Mouse (Mus musculus) adrenal gland, postnatal 14 days (tissue): Measurements from ENCODE around the gene Rin2. TPM values are rescaled to one million over a fixed set of nuclear protein-coding genes. Genes with fewer than 3 reads are reported as not detected.
"Not testable (repeated sequence)": the region's sequence is repeated elsewhere in the genome, so short reads cannot be mapped to it uniquely, and the experiment has no call there.

Experiments
- DNase-seq: peaks from one replicate; pipeline ENCODE4 v3.0.0; 2021; ENCODE audit warnings: mixed read lengths
- microRNA-seq, 2 experiments: library from miRNA; unstranded; fragments of <30 nt; microRNA quantifications; one replicate each; pipeline ENCODE4 v1.2.0; 2021
- total RNA-seq: library from RNA; stranded (reverse); gene quantifications from 2 replicates; pipeline ENCODE4 v1.2.3, GENCODE M21; 2021

Rin2 gene
- total RNA-seq, 1 experiment from 2014 or later = 21.8 TPM

DNA sequence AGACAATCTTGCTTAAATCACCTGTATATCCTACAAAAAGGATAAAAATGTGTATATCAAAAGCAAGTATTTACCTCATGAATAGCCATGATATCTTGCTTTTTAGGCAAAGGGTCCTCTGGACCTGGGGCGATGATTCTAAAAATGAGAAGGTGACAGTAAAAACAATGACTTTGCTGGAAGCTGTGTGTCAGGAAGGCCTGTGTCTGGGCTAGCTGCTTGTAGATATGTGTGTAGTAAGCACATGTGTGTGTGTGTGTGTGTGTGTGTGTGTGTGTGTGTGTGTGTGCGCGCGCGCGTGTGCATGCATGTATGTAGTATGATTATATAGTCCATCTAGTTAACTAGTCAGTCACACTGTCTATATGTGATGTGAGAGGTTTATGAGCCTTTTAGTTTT lies 218.7 kb downstream of the Rin2 start:
- DNase-seq = no peak

DNA sequence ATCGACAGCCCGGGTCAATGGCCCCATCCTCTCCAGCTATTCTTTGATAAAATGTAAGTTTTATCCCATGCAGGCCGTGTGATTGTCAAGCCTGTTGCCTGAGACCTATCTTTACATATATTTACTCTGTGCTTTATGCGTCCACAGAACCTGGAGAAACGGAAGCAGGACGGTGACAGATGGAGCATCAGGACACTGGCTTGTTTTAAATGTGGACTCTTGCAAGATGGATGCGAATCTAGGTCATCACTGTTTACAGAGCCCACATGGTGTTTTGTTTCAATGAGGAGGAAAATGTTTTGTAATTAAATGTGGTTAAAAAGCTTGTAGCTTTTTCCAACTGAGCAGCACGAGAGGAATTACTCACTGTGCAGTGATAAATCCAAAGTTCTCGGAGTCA lies 223.1 kb downstream of the Rin2 start:
- DNase-seq = no peak

- DNase-seq = not testable (repeated sequence)
Observed at GRCm38 (mm10) chr2:145900318-145900717, 225.3 kb downstream of the Rin2 start.

- no peak for DNase-seq
Observed at GRCm38 (mm10) chr2:145901861-145902260, 226.8 kb downstream of the Rin2 start, which contains the start of gene Naa20. TSS of gene Naa20 (plus strand) at chr2:145902099.

DNA sequence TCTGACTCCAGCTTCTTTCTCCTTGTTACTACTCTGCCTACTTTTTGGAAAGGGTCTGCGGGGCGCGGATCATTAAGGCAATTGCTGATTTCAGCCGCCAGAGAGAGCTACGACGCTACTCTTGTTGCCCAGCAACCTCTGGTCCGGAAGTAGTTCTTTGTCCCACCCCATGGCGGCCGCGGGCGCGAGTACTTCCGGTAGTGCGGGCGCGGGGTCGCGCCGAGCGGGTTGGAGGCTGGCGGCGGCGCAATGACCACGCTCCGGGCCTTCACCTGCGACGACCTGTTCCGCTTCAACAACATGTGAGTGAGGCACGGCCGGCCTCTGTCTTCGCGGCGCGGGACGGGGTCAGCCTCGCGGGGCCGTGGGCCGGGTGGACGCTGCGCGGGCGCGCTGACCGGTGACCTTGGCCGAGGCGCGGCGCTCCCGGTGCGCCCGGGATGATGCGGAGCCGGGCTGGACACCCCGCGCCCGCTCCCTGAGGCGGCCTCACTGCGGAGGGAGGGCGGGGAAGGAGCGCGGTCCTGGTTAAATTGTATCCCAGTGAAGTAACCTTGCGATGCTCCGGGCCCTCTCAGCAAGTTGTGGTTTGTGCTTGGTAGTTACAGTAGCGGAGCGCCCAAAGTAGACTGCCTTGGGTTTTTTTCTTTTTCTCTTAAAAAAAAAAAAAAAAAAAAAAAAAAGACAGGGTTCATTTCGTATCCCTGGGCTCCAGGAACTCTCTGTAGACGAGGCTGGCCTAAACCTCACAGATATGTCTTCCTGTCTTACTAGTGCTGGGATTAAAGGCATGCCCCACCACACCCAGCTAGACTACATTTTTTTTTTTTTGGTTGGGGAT lies 228.3 kb downstream of the Rin2 start:
- peak; percentile 95 for DNase-seq

DNA sequence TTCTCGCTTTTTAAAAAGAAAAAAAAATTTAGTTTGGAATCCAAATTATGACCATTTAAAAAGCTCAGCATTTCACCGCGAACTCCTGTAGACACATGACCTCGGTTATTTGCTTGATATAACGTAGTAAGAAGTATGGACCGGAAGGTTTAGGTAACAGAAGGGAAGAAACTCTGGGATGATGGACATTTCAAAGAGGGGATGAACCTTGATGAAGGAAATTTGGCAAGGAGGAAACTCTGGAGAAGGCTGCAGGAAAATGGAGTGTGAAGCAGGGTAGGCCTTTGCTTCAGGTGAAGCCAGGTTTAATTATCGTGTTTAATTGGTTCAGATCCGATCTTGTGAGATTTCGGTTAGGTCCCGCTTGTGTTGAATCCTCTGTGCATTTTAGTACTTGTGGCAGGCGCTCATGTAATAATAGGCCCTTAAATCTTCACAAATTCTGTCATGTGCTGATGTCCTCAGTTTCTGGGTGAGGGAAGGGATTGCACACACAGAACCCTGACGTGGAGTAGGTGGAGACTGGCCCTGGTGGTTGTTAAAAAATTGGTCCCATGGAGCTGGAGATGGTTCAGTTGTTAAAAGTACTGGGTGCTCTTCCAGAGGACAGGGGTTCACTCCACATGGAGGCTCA lies 229.1 kb downstream of the Rin2 start:
- no peak for DNase-seq

- DNase-seq = no peak
Observed at GRCm38 (mm10) chr2:145905156-145905555, 230.1 kb downstream of the Rin2 start.

DNA sequence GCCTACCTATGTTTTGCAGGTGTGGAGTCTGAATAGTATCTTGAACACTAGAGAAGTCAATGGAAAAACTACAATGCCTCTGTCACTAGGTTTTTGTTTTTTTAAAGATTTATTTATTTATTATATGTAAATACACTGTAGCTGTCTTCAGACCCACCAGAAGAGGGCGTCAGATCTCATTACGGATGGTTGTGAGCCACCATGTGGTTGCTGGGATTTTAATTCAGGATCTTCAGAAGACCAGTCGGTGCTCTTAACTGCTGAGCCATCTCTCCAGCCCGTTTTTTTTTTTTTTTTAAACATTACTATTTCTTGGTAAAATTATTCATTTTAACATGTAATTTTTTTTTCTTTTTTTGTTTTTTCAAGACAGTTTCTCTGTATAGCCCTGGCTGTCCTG lies 230.9 kb downstream of the Rin2 start:
- not testable (repeated sequence) for DNase-seq

DNA sequence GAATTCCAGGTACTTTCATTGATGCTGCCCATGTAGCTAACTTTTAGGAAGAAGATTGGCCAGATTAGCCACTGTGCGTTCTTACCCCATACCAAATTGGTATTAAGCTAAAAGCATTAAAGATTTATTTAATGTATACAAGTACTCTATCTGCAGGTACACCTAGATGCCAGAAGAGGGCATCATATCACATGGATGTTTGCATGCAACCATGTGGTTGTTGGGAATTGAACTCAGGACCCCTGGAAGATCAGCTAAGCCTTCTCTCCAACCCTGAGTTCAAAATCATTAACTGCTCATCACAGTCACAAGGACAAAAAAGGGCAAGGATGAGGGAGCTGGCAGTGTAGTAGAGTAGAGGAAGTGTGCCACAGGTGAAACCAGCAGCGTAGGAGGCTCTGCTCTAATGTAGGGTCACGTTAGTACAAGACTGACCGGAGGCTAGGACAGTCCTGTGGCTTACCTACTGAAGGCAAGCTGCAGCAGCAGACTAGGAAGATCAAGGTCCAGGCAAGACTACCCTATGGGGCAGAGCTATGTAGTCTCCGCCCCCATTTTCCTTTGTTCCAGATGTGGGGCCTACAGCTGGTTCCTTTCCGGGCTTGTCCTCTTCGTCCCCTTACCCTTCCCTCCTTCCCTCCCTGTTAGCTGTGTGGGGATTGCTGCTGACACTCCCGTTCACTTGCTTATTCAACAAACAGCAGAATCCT lies 246.1 kb downstream of the Rin2 start:
- DNase-seq = no peak

DNA sequence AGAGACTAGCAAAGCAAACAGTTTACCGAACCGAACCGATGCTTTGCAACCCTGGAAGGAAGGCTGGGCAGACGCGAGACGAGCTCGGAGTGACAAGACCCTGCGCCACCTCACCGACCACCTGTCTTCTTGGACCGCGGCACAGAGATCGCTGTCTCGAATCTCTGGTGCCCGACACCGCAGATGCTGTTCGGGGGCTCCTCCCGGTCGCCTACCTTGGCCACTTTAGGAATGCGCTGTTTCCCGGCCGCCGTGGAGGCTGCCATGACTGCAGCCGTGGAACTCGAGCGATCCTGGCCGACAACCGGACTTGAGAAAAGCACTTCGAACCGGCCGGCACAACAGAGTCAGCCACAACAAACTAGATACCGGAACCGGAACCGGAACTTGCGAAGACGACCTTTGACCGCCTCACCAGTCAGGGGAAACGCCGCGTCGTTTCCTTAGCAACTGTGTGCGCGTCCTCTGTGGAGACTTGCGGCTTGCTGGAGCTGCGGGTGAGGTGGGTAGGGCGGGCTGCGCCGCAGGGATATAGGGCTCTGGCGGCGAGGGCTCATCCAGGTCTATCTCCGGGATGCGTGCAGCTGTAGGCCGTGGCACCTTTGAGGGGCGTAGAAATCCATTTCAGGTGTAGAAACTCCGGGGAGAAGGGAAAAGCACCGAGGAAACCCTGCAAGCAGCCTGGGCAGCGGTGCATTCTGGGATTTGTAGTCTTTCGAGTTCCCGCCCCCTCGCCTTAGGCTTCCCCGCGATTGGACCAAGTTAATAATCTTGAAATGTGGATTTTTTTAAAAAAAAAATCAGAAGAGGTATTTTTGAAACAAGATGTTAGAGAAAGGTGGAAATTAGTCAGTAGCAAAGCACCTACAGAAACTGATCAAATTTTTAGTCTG lies 259.6 kb downstream of the Rin2 start, which contains the start of the genes Cfap61 and Crnkl1:
Gene Cfap61 (plus strand): TSS at position 446 of the 893 bp plus-strand sequence.
Gene Crnkl1 (minus strand): TSS at position 676 of the 893 bp plus-strand sequence.
- DNase-seq = peak; percentile 96

DNA sequence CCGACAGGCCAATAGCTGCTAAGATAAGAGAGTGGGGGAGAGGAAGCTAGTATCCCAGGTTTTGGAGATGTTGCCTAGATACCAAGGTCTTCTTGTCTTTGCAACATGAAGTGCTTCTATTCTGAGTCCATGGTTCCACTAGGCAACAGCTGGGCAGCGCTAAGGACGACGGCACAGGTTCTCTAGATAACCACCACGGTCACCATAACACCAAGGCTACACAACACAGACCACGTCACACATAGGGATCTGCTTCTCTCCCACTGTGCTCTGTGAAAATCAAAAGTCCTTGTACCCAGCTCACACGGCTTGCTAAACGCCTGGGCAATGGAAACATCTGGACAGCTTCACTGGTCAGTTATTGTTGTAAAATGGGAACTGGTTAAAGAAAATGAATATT lies 262.0 kb downstream of the Rin2 start:
- peak; percentile 55 for DNase-seq

Small RNA genes lying within 50 kb of the gene (microRNA-seq; reads per million reads assigned to microRNA genes)
- 0 reads per million in 2 experiments for gene Gm25026

Other genes starting within 250 kb of the Rin2 start
- 70.7 and 76.7 TPM in 2 replicates for gene Naa20, start 226.9 kb downstream of the Rin2 start, total RNA-seq